1 mouse cellular context compared by ENCODE assay signal in genomic region chr2:131352747-131353563, GRCm38 (mm10).
TF ChIP-seq lines count a peak whose summit lies in the region.

Gene Rnf24, minus strand, starts transcription at chr2:131352892.

TF ChIP-seq in CH12.LX, 34 proteins besides CTCF, POLR2A, EP300 and RAD21 (continued from another document):
- peak; percentile 90 for TF ChIP-seq NRF1 (IDR thresholded peaks at IDR 0.05; ENCODE audit: low read depth, low read length)
- TF ChIP-seq MAZ (IDR thresholded peaks at IDR 0.05; ENCODE audit: low read depth, low read length): no peak; the same call in 1 of the 2 replicates
- peak; percentile 69; the same call in 1 of the 2 replicates for TF ChIP-seq KAT2A (IDR thresholded peaks at IDR 0.05; ENCODE audit: insufficient replicate concordance, low read length)
- no peak for TF ChIP-seq ZNF384 (IDR thresholded peaks at IDR 0.05; ENCODE audit: low read depth, low read length)
- TF ChIP-seq RCOR1 (conservative IDR thresholded peaks at IDR 0.05; ENCODE audit: low read depth, low read length): no peak; the same call in 1 of the 2 replicates
- TF ChIP-seq UBTF (IDR thresholded peaks at IDR 0.05; ENCODE audit: low read depth, low read length): no peak; the same call in 1 of the 2 replicates
